Mouse (Mus musculus): Measurements from ENCODE around the gene Ncoa6.
A peak's percentile ranks its signal among the peaks of the same experiment; 100 is the strongest.
"Not testable (repeated sequence)": the region's sequence is repeated elsewhere in the genome, so short reads cannot be mapped to it uniquely, and the experiment has no call there.

Gene Ncoa6

GRCm38 (mm10) chr2:155473570-155474088, at the start of gene Ncoa6:
Gene Ncoa6, minus strand, starts transcription at chr2:155473894.
- DNase-seq (ENCODE audit: low read depth, low spot score): peak; percentile 56

GRCm38 (mm10) chr2:155518531-155519270, 45.0 kb upstream of the Ncoa6 start:
- DNase-seq (ENCODE audit: low read depth, low spot score): no peak

GRCm38 (mm10) chr2:155517455-155518423, 44.0 kb upstream of the Ncoa6 start, which contains the start of the genes Acss2 and Ggt7:
Gene Acss2, plus strand, starts transcription at chr2:155517948.
Gene Ggt7, minus strand, starts transcription at chr2:155518237.
- peak; percentile 95 for DNase-seq (ENCODE audit: low read depth, low spot score)

GRCm38 (mm10) chr2:155515941-155516340, 42.2 kb upstream of the Ncoa6 start:
- DNase-seq (ENCODE audit: low read depth, low spot score): no peak

GRCm38 (mm10) chr2:155514666-155515065, 41.0 kb upstream of the Ncoa6 start:
- DNase-seq (ENCODE audit: low read depth, low spot score): no peak

GRCm38 (mm10) chr2:155513543-155513942, 39.8 kb upstream of the Ncoa6 start:
- DNase-seq (ENCODE audit: low read depth, low spot score): no peak

GRCm38 (mm10) chr2:155512479-155512878, 38.8 kb upstream of the Ncoa6 start:
- no peak for DNase-seq (ENCODE audit: low read depth, low spot score)

GRCm38 (mm10) chr2:155507721-155508470, 34.2 kb upstream of the Ncoa6 start:
- DNase-seq (ENCODE audit: low read depth, low spot score): no peak

GRCm38 (mm10) chr2:155505811-155506210, 32.1 kb upstream of the Ncoa6 start:
- no peak for DNase-seq (ENCODE audit: low read depth, low spot score)

- DNase-seq (ENCODE audit: low read depth, low spot score): no peak
These were observed 31.0 kb upstream of the Ncoa6 start for GRCm38 (mm10) chr2:155504440-155505355.

GRCm38 (mm10) chr2:155502596-155502995, 28.9 kb upstream of the Ncoa6 start:
- no peak for DNase-seq (ENCODE audit: low read depth, low spot score)

- DNase-seq (ENCODE audit: low read depth, low spot score): no peak
These were observed 17.3 kb upstream of the Ncoa6 start for GRCm38 (mm10) chr2:155490998-155491397.

- DNase-seq (ENCODE audit: low read depth, low spot score): no peak
These were observed 8.3 kb upstream of the Ncoa6 start for GRCm38 (mm10) chr2:155482021-155482420.

- no peak for DNase-seq (ENCODE audit: low read depth, low spot score)
These were observed 774 bp downstream of the Ncoa6 start for GRCm38 (mm10) chr2:155472671-155473569.

- DNase-seq (ENCODE audit: low read depth, low spot score): no peak
These were observed 6.8 kb downstream of the Ncoa6 start for GRCm38 (mm10) chr2:155466861-155467260.

- DNase-seq (ENCODE audit: low read depth, low spot score): no peak
These were observed 20.1 kb downstream of the Ncoa6 start for GRCm38 (mm10) chr2:155453591-155453990.

GRCm38 (mm10) chr2:155451256-155451655, 22.4 kb downstream of the Ncoa6 start:
- DNase-seq (ENCODE audit: low read depth, low spot score): no peak

- not testable (repeated sequence) for DNase-seq (ENCODE audit: low read depth, low spot score)
These were observed 25.8 kb downstream of the Ncoa6 start for GRCm38 (mm10) chr2:155447906-155448305.

GRCm38 (mm10) chr2:155443446-155443845, 30.2 kb downstream of the Ncoa6 start:
- DNase-seq (ENCODE audit: low read depth, low spot score): no peak
